Mouse (Mus musculus) liver, embryonic 14.5 days (tissue): ENCODE measurements around the gene Cntnap2. TPM values are rescaled to one million over a fixed set of nuclear protein-coding genes. Genes with fewer than 3 reads are reported as not detected.
"Not testable (repeated sequence)": the region's sequence is repeated elsewhere in the genome, so short reads cannot be mapped to it uniquely, and the experiment has no call there.

Experiments
- ATAC-seq: fragments of 200-750 bp; cut with Nextera tagmentation; 2 replicates; pipeline ENCODE4 v1.8.0; 2017; ENCODE audit warnings: moderate number of reproducible peaks, mild to moderate bottlenecking, moderate library complexity; ENCODE audit not compliant: insufficient read depth
- DNase-seq, 3 experiments: peaks; one replicate each; pipeline ENCODE4 v3.0.0-alpha.2; 2012 to 2013; ENCODE audit warnings: low read depth in 3 of 3, low spot score in 3 of 3
- H3K27ac ChIP-seq: fragments of 300-500 bp; sonication (generic); 2 replicates; pipeline ENCODE4 v1.5.1; 2014; ENCODE audit warnings: moderate library complexity, mild to moderate bottlenecking, control low read depth, inconsistent platforms
- H3K27me3 ChIP-seq: fragments of 300-500 bp; sonication (generic); 2 replicates; pipeline ENCODE4 v1.6.1; 2014; ENCODE audit warnings: mild to moderate bottlenecking, low read length, moderate library complexity; ENCODE audit not compliant: control insufficient read depth, insufficient read depth
- H3K36me3 ChIP-seq: fragments of 300-500 bp; sonication (generic); replicated peaks from 2 replicates; pipeline ENCODE4 v1.6.1; 2014; ENCODE audit warnings: low read depth; ENCODE audit not compliant: control insufficient read depth, insufficient read depth
- H3K4me1 ChIP-seq, 2 experiments: fragments of 200-500 bp in 1 of 2; fragments of 300-500 bp in 1 of 2; sonication (generic) in 1 of 2; replicated peaks; 2 replicates each; pipeline ENCODE4 v1.6.1; 2012 to 2014; ENCODE audit warnings: antibody characterized with exemption in 1 of 2, inconsistent platforms in 1 of 2, low read length in 1 of 2; ENCODE audit not compliant: control insufficient read depth in 2 of 2, insufficient read depth in 2 of 2
- H3K4me2 ChIP-seq: fragments of 300-500 bp; sonication (generic); 2 replicates; pipeline ENCODE4 v1.6.1; 2014; ENCODE audit warnings: low read depth, mild to moderate bottlenecking, control low read depth, moderate library complexity
- H3K4me3 ChIP-seq, 2 experiments: fragments of 200-500 bp in 1 of 2; fragments of 300-500 bp in 1 of 2; sonication (generic) in 1 of 2; 2 replicates each; pipeline ENCODE4 v1.5.1; 2012 to 2014; ENCODE audit warnings: low read depth in 2 of 2, low read length in 2 of 2, mild to moderate bottlenecking in 2 of 2, control low read depth in 1 of 2, inconsistent platforms in 1 of 2, moderate library complexity in 1 of 2; ENCODE audit not compliant: insufficient read depth in 1 of 2
- H3K9ac ChIP-seq: fragments of 300-500 bp; sonication (generic); replicated peaks from 2 replicates; pipeline ENCODE4 v1.6.1; 2014; ENCODE audit warnings: mild to moderate bottlenecking, control low read depth, moderate library complexity
- H3K9me3 ChIP-seq: fragments of 300-500 bp; sonication (generic); 2 replicates; pipeline ENCODE4 v1.6.1; 2016; ENCODE audit warnings: low read length, mixed read lengths; ENCODE audit not compliant: control insufficient read depth
- CTCF ChIP-seq: IDR thresholded peaks from 2 replicates; pipeline ENCODE4 v1.5.1; 2016; ENCODE audit warnings: antibody characterized with exemption, low read depth, control low read depth
- EP300 ChIP-seq: IDR thresholded peaks from 2 replicates; pipeline ENCODE4 v1.6.1; 2016; ENCODE audit warnings: antibody characterized with exemption, low read depth
- WGBS: fragments of 180-500 bp; shearing (Covaris S2); extraction: QIAGEN DNeasy Blood & Tissue Kit; methylation state at CpG from one replicate; pipeline ENCODE4 v1.1.7; 2014; ENCODE audit not compliant: insufficient replicate concordance; 5-methylcytosine and 5-hydroxymethylcytosine counted together
- polyA plus RNA-seq, 2 experiments: library from polyadenylated mRNA; depleted of rRNA in 1 of 2; stranded (reverse) in 1 of 2; unstranded in 1 of 2; fragments of >200 nt; fragmentation: Nextera tagmentation in 1 of 2; extraction: Ambion mirVana in 1 of 2; gene quantifications; 2 replicates each; pipeline versions ENCODE4 v1.2.1 to v1.2.3; 2012 to 2014

Gene Cntnap2
- polyA plus RNA-seq, 2 experiments: 0.38 to 0.39 TPM

GRCm38 (mm10) chr6:47182756-47183155 lies 2123.6 kb downstream of the Cntnap2 start:
- no peaks in the 10 kb centered on the region for H3K36me3 ChIP-seq
- H3K4me1 ChIP-seq: no peaks in the 10 kb centered on the region
- no peak overlapping the region for H3K4me2 ChIP-seq
- ATAC-seq: no peak
- DNase-seq: no peak
- no peak for TF ChIP-seq CTCF
- no peak for TF ChIP-seq EP300
- H3K27me3 ChIP-seq: no peaks in the 10 kb centered on the region
- H3K27ac ChIP-seq: no peak overlapping the region
- WGBS: 28% methylated on average over 1 of the region's 1 CpGs
- H3K9ac ChIP-seq: no peak overlapping the region
- no peaks in the 10 kb centered on the region for H3K9me3 ChIP-seq
- H3K4me3 ChIP-seq: no peak overlapping the region

DNA sequence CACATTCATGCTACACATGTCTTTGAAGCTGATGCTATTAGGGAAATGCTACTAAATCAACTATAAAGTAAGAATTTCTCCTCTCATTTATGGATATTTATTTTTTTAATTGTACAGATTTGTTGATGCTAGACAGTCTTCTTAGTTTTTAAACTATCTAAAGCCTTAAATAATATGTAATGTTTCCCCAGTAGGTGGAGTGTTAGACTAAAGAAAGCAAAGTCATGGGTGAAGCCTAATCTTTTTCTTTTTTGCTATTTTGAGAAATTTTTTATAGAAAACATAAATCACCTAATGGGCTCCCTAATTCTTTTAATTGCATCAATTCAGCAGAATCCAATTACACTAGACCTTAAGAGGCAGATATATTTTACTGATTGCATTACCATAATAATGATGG lies 2124.7 kb downstream of the Cntnap2 start:
- not testable (repeated sequence) for H3K27ac ChIP-seq, H3K9me3 ChIP-seq, DNase-seq, ATAC-seq, H3K4me2 ChIP-seq, H3K4me1 ChIP-seq, H3K27me3 ChIP-seq, H3K9ac ChIP-seq, H3K36me3 ChIP-seq, H3K4me3 ChIP-seq

- 47% methylated on average over 7 of the region's 7 CpGs for WGBS
Measured at GRCm38 (mm10) chr6:47188193-47188592, 2129.0 kb downstream of the Cntnap2 start.

DNA sequence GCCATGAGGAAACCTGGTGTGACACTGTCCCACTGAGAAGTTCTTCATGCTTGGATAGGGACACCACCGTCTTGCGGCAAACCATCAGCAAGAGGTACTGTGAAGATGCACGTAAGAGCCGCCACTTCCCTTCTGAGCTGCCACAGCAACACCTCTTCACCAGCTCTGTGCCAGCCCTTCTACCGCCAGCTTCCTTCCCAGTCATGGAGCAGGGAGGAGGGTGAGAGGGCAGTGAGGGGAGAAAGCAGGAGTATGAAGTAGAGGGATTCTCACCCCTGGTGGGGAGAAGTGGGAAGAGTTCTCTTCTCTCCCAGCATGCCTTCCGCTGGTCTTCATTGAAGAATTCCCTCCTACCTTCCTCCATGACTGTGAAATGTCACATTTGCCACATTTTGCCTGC lies 2129.4 kb downstream of the Cntnap2 start:
- H3K4me3 ChIP-seq, H3K9me3 ChIP-seq, H3K9ac ChIP-seq, H3K27ac ChIP-seq, H3K36me3 ChIP-seq, H3K27me3 ChIP-seq, DNase-seq, ATAC-seq, H3K4me2 ChIP-seq: not testable (repeated sequence)
- peaks cover 4 to 13% of the 10 kb centered on the region in 2 experiments for H3K4me1 ChIP-seq
- 76% methylated on average over 6 of the region's 6 CpGs for WGBS

More at GRCm38 (mm10) chr6:47188193-47188592, 2129.0 kb downstream of the Cntnap2 start:
- H3K9me3 ChIP-seq: no peaks in the 10 kb centered on the region
- DNase-seq (peak in 1 of 3 experiments; percentile 7), ATAC-seq (no peak)
- no peak overlapping the region for H3K4me2 ChIP-seq
- no peak overlapping the region for H3K4me3 ChIP-seq
- H3K36me3 ChIP-seq: no peaks in the 10 kb centered on the region
- no peak overlapping the region for H3K27ac ChIP-seq
- no peak overlapping the region for H3K9ac ChIP-seq
- H3K4me1 ChIP-seq: peaks cover 4 to 13% of the 10 kb centered on the region in 2 experiments
- TF ChIP-seq CTCF (peak; percentile 66), EP300 (no peak)
- no peaks in the 10 kb centered on the region for H3K27me3 ChIP-seq

DNA sequence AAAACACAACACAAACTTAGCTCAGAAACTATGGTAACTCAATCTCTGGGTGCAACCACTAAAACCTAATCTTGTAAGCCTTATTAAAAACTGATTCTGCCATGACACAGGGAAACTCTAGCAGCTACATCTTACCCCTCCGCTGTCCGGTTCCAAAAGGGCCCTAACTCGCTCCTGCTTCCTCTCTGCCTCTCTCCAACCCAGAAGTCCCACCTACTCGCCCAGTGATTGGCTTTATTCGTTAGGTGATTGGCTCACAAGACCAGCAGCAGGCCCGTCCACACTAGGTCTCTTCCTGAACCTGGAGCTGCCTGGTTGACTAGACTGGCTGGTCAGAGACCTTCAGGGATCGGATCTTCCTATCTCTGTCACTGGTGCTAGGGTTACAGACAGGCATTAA lies 2131.1 kb downstream of the Cntnap2 start:
- ATAC-seq: no peak
- Histone ChIP-seq H3K9ac (no peak overlapping the region), H3K36me3 (no peaks in the 10 kb centered on the region), H3K4me2 (no peak overlapping the region), H3K27me3 (no peaks in the 10 kb centered on the region), H3K4me3 (no peak overlapping the region), H3K9me3 (no peaks in the 10 kb centered on the region), H3K4me1 (peaks cover 4 to 13% of the 10 kb centered on the region in 2 experiments), H3K27ac (no peak overlapping the region)
- TF ChIP-seq CTCF (no peak), EP300 (no peak)
- DNase-seq: no peak
- WGBS: 61% methylated on average over 7 of the region's 7 CpGs
